26 mouse cellular contexts compared by ENCODE assay signal in genomic region chrX:133921187-133921586, GRCm38 (mm10). TPM values are rescaled to one million over a fixed set of nuclear protein-coding genes. Genes with fewer than 3 reads are reported as not detected.
"Had no signal": no experiment of that assay in that cellular context is flagged by ENCODE, and none has a peak within 500 bp of the region (broad histone marks: within the 10 kb centered on the region; RNA-seq: fewer than 3 reads in every experiment).

No protein-coding gene starts in this region.

- H3K4me1 ChIP-seq: heart, embryonic 13.5 days; heart, embryonic 15.5 days; hindbrain, embryonic 13.5 days; hindbrain, embryonic 15.5 days; kidney, embryonic 15.5 days; limb, embryonic 10.5 days; limb, embryonic 12.5 days; liver, embryonic 13.5 days had no signal

- ATAC-seq: hindbrain, postnatal 0 days; intestine, embryonic 16.5 days had no signal

- H3K27me3 ChIP-seq: heart, embryonic 13.5 days; heart, embryonic 15.5 days; hindbrain, embryonic 13.5 days; hindbrain, embryonic 15.5 days; liver, embryonic 13.5 days had no signal

- H3K9me3 ChIP-seq: heart, embryonic 13.5 days; heart, embryonic 15.5 days; hindbrain, embryonic 13.5 days; hindbrain, embryonic 15.5 days; kidney, embryonic 15.5 days; limb, embryonic 10.5 days; limb, embryonic 12.5 days; liver, embryonic 13.5 days had no signal

- H3K27ac ChIP-seq: gastrocnemius, adult 2 months; heart, adult 2 months; heart, embryonic 13.5 days; heart, embryonic 15.5 days; hindbrain, embryonic 13.5 days; hindbrain, embryonic 15.5 days; hindbrain, postnatal 0 days; kidney, embryonic 15.5 days; kidney, postnatal 0 days; layer of hippocampus, adult 2 months; limb, embryonic 10.5 days; limb, embryonic 12.5 days; liver, embryonic 13.5 days had no signal

- H3K36me3 ChIP-seq: heart, embryonic 13.5 days; heart, embryonic 15.5 days; hindbrain, embryonic 13.5 days; hindbrain, embryonic 15.5 days; kidney, embryonic 15.5 days; limb, embryonic 10.5 days; limb, embryonic 12.5 days; liver, embryonic 13.5 days had no signal

- H3K9ac ChIP-seq: heart, embryonic 13.5 days; heart, embryonic 15.5 days; hindbrain, embryonic 13.5 days; hindbrain, embryonic 15.5 days; kidney, embryonic 15.5 days; limb, embryonic 12.5 days; liver, embryonic 13.5 days had no signal

- H3K4me3 ChIP-seq: gastrocnemius, adult 2 months; heart, adult 2 months; heart, embryonic 13.5 days; heart, embryonic 15.5 days; hindbrain, embryonic 13.5 days; hindbrain, embryonic 15.5 days; kidney, embryonic 15.5 days; layer of hippocampus, adult 2 months; limb, embryonic 10.5 days; limb, embryonic 12.5 days; liver, embryonic 13.5 days had no signal

- DNase-seq: gastrocnemius, adult 2 months; gastrocnemius, postnatal 10 days; gastrocnemius, postnatal 25 days; heart, adult 11 months; heart, adult 2 months; heart, postnatal 14 days; heart, postnatal 36 days; kidney, adult 11 months; kidney, adult 2 months; kidney, adult 9 months; kidney, postnatal 25 days; kidney, postnatal 4 days; liver; liver, embryonic 13.5 days had no signal

RNA-seq across cellular contexts. Expression of gene Srpx2, which starts 13.0 kb away (rescaled TPM):
- total RNA-seq: hematopoietic stem cell, adult 5-6 weeks had no signal
